Mouse (Mus musculus): ENCODE data around the gene Aurkb. TPM values are rescaled to one million over a fixed set of nuclear protein-coding genes. Genes with fewer than 3 reads are reported as not detected.

Aurkb gene
- polyA plus RNA-seq, 1 experiment from 2014 or later: 171 TPM

GRCm38 (mm10) chr11:69072234-69072633 is 26.8 kb downstream of the Aurkb start:
- H3K27ac ChIP-seq (replicated peaks; ENCODE audit: low read depth, low read length): no peak overlapping the region
- 79% methylated on average over 11 of the region's 11 CpGs for WGBS
- H3K9ac ChIP-seq (ENCODE audit: low read length): no peak overlapping the region

GRCm38 (mm10) chr11:69072666-69073064 is 27.2 kb downstream of the Aurkb start:
- H3K4me1 ChIP-seq (ENCODE audit: control insufficient read depth, insufficient read depth, low read length): peaks cover 6% of the 10 kb centered on the region; the same call in 1 of the 2 replicates
- WGBS: 15% methylated on average over 9 of the region's 9 CpGs
- no peak overlapping the region for H3K9ac ChIP-seq (ENCODE audit: low read length)
- H3K4me2 ChIP-seq (ENCODE audit: low read depth, severe bottlenecking): peak overlapping the region; percentile 41; the same call in 1 of the 2 replicates
- no peaks in the 10 kb centered on the region for H3K27me3 ChIP-seq (ENCODE audit: control insufficient read depth, insufficient read depth, low read length)
- peak overlapping the region; percentile 20; the same call in 1 of the 2 replicates for H3K4me3 ChIP-seq (ENCODE audit: low read depth, low read length)
- H3K36me3 ChIP-seq (ENCODE audit: control insufficient read depth, insufficient read depth, low read length): no peaks in the 10 kb centered on the region
- ATAC-seq (ENCODE audit: insufficient number of reproducible peaks, low FRiP score, low TSS enrichment, low read depth): no peak
- H3K9me3 ChIP-seq (ENCODE audit: control insufficient read depth, low read length): no peaks in the 10 kb centered on the region
- DNase-seq (ENCODE audit: low spot score): no peak
- no peak overlapping the region for H3K27ac ChIP-seq (replicated peaks; ENCODE audit: low read depth, low read length)

More at GRCm38 (mm10) chr11:69072234-69072633, 26.8 kb downstream of the Aurkb start:
- no peaks in the 10 kb centered on the region for H3K27me3 ChIP-seq (ENCODE audit: control insufficient read depth, insufficient read depth, low read length)
- peaks cover 6% of the 10 kb centered on the region; the same call in 1 of the 2 replicates for H3K4me1 ChIP-seq (ENCODE audit: control insufficient read depth, insufficient read depth, low read length)
- H3K4me2 ChIP-seq (ENCODE audit: low read depth, severe bottlenecking): peak overlapping the region; percentile 41; the same call in 1 of the 2 replicates
- H3K4me3 ChIP-seq (ENCODE audit: low read depth, low read length): no peak overlapping the region
- DNase-seq (ENCODE audit: low spot score): no peak
- no peaks in the 10 kb centered on the region for H3K36me3 ChIP-seq (ENCODE audit: control insufficient read depth, insufficient read depth, low read length)
- ATAC-seq (ENCODE audit: insufficient number of reproducible peaks, low FRiP score, low TSS enrichment, low read depth): no peak
- H3K9me3 ChIP-seq (ENCODE audit: control insufficient read depth, low read length): no peaks in the 10 kb centered on the region

GRCm38 (mm10) chr11:69073065-69073888 is 27.8 kb downstream of the Aurkb start:
- WGBS: 0% methylated on average over 14 of the region's 14 CpGs
- peak overlapping the region; percentile 61; the same call in 1 of the 2 replicates for H3K9ac ChIP-seq (ENCODE audit: low read length)

GRCm38 (mm10) chr11:69073951-69074775 is 28.7 kb downstream of the Aurkb start:
- ATAC-seq (ENCODE audit: insufficient number of reproducible peaks, low FRiP score, low TSS enrichment, low read depth): no peak
- Histone ChIP-seq H3K9me3 (ENCODE audit: control insufficient read depth, low read length) (no peaks in the 10 kb centered on the region), H3K4me3 (ENCODE audit: low read depth, low read length) (no peak overlapping the region), H3K27me3 (ENCODE audit: control insufficient read depth, insufficient read depth, low read length) (no peaks in the 10 kb centered on the region), H3K4me2 (ENCODE audit: low read depth, severe bottlenecking) (no peak overlapping the region), H3K27ac (replicated peaks; ENCODE audit: low read depth, low read length) (no peak overlapping the region; the same call in 1 of the 2 replicates), H3K4me1 (ENCODE audit: control insufficient read depth, insufficient read depth, low read length) (peaks cover 6% of the 10 kb centered on the region; the same call in 1 of the 2 replicates), H3K9ac (ENCODE audit: low read length) (no peak overlapping the region), H3K36me3 (ENCODE audit: control insufficient read depth, insufficient read depth, low read length) (no peaks in the 10 kb centered on the region)
- DNase-seq (ENCODE audit: low spot score): no peak
- WGBS: 42% methylated on average over 6 of the region's 6 CpGs

More at GRCm38 (mm10) chr11:69073065-69073888, 27.8 kb downstream of the Aurkb start:
- no peaks in the 10 kb centered on the region for H3K36me3 ChIP-seq (ENCODE audit: control insufficient read depth, insufficient read depth, low read length)
- DNase-seq (ENCODE audit: low spot score) (peak; percentile 80), ATAC-seq (ENCODE audit: insufficient number of reproducible peaks, low FRiP score, low TSS enrichment, low read depth) (peak; percentile 72)
- H3K4me3 ChIP-seq (ENCODE audit: low read depth, low read length): peak overlapping the region; percentile 20; the same call in 1 of the 2 replicates
- peak overlapping the region; percentile 41 for H3K4me2 ChIP-seq (ENCODE audit: low read depth, severe bottlenecking)
- no peaks in the 10 kb centered on the region for H3K9me3 ChIP-seq (ENCODE audit: control insufficient read depth, low read length)
- peaks cover 6% of the 10 kb centered on the region; the same call in 1 of the 2 replicates for H3K4me1 ChIP-seq (ENCODE audit: control insufficient read depth, insufficient read depth, low read length)
- peak overlapping the region; percentile 76 for H3K27ac ChIP-seq (replicated peaks; ENCODE audit: low read depth, low read length)
- no peaks in the 10 kb centered on the region for H3K27me3 ChIP-seq (ENCODE audit: control insufficient read depth, insufficient read depth, low read length)

GRCm38 (mm10) chr11:69074776-69075069 is 29.3 kb downstream of the Aurkb start:
- Histone ChIP-seq H3K27ac (replicated peaks; ENCODE audit: low read depth, low read length) (no peak overlapping the region), H3K4me1 (ENCODE audit: control insufficient read depth, insufficient read depth, low read length) (peaks cover 6% of the 10 kb centered on the region; the same call in 1 of the 2 replicates), H3K36me3 (ENCODE audit: control insufficient read depth, insufficient read depth, low read length) (no peaks in the 10 kb centered on the region), H3K9ac (ENCODE audit: low read length) (no peak overlapping the region), H3K9me3 (ENCODE audit: control insufficient read depth, low read length) (no peaks in the 10 kb centered on the region), H3K4me3 (ENCODE audit: low read depth, low read length) (no peak overlapping the region), H3K4me2 (ENCODE audit: low read depth, severe bottlenecking) (no peak overlapping the region), H3K27me3 (ENCODE audit: control insufficient read depth, insufficient read depth, low read length) (no peaks in the 10 kb centered on the region)
- DNase-seq (ENCODE audit: low spot score) (no peak), ATAC-seq (ENCODE audit: insufficient number of reproducible peaks, low FRiP score, low TSS enrichment, low read depth) (no peak)
- 49% methylated on average over 2 of the region's 2 CpGs for WGBS

- Histone ChIP-seq H3K4me1 (ENCODE audit: control insufficient read depth, insufficient read depth, low read length) (peaks cover 6% of the 10 kb centered on the region; the same call in 1 of the 2 replicates), H3K27me3 (ENCODE audit: control insufficient read depth, insufficient read depth, low read length) (no peaks in the 10 kb centered on the region), H3K4me2 (ENCODE audit: low read depth, severe bottlenecking) (no peak overlapping the region), H3K27ac (replicated peaks; ENCODE audit: low read depth, low read length) (no peak overlapping the region), H3K4me3 (ENCODE audit: low read depth, low read length) (no peak overlapping the region), H3K9ac (ENCODE audit: low read length) (no peak overlapping the region), H3K36me3 (ENCODE audit: control insufficient read depth, insufficient read depth, low read length) (no peaks in the 10 kb centered on the region), H3K9me3 (ENCODE audit: control insufficient read depth, low read length) (no peaks in the 10 kb centered on the region)
- ATAC-seq (ENCODE audit: insufficient number of reproducible peaks, low FRiP score, low TSS enrichment, low read depth) (no peak), DNase-seq (ENCODE audit: low spot score) (no peak)
- 54% methylated on average over 8 of the region's 9 CpGs for WGBS
Measured at GRCm38 (mm10) chr11:69075764-69076479, 30.5 kb downstream of the Aurkb start.

GRCm38 (mm10) chr11:69076572-69076971 is 31.1 kb downstream of the Aurkb start:
- Histone ChIP-seq H3K4me1 (ENCODE audit: control insufficient read depth, insufficient read depth, low read length) (0 out of 2 replicates have a peak, but pooled peaks cover under 1% of the 10 kb centered on the region), H3K4me3 (ENCODE audit: low read depth, low read length) (no peak overlapping the region), H3K27ac (replicated peaks; ENCODE audit: low read depth, low read length) (no peak overlapping the region), H3K9me3 (ENCODE audit: control insufficient read depth, low read length) (no peaks in the 10 kb centered on the region), H3K4me2 (ENCODE audit: low read depth, severe bottlenecking) (no peak overlapping the region), H3K9ac (ENCODE audit: low read length) (no peak overlapping the region), H3K36me3 (ENCODE audit: control insufficient read depth, insufficient read depth, low read length) (no peaks in the 10 kb centered on the region), H3K27me3 (ENCODE audit: control insufficient read depth, insufficient read depth, low read length) (no peaks in the 10 kb centered on the region)
- no peak for DNase-seq (ENCODE audit: low spot score)
- ATAC-seq (ENCODE audit: insufficient number of reproducible peaks, low FRiP score, low TSS enrichment, low read depth): no peak
- 63% methylated on average over 5 of the region's 5 CpGs for WGBS

- no peak for DNase-seq (ENCODE audit: low spot score)
- 86% methylated on average over 9 of the region's 9 CpGs for WGBS
- H3K36me3 ChIP-seq (ENCODE audit: control insufficient read depth, insufficient read depth, low read length): no peaks in the 10 kb centered on the region
- no peaks in the 10 kb centered on the region for H3K4me1 ChIP-seq (ENCODE audit: control insufficient read depth, insufficient read depth, low read length)
- no peak overlapping the region for H3K27ac ChIP-seq (replicated peaks; ENCODE audit: low read depth, low read length)
- no peaks in the 10 kb centered on the region for H3K27me3 ChIP-seq (ENCODE audit: control insufficient read depth, insufficient read depth, low read length)
- H3K4me2 ChIP-seq (ENCODE audit: low read depth, severe bottlenecking): no peak overlapping the region
- H3K9ac ChIP-seq (ENCODE audit: low read length): no peak overlapping the region
- H3K4me3 ChIP-seq (ENCODE audit: low read depth, low read length): no peak overlapping the region
- no peaks in the 10 kb centered on the region for H3K9me3 ChIP-seq (ENCODE audit: control insufficient read depth, low read length)
- ATAC-seq (ENCODE audit: insufficient number of reproducible peaks, low FRiP score, low TSS enrichment, low read depth): no peak
Measured at GRCm38 (mm10) chr11:69077316-69077715, 31.9 kb downstream of the Aurkb start.
